37 mouse cellular contexts compared by ENCODE assay signal in genomic region chr1:123985324-123986024, GRCm38 (mm10). TPM values are rescaled to one million over a fixed set of nuclear protein-coding genes. Genes with fewer than 3 reads are reported as not detected.
"Had no signal": no experiment of that assay in that cellular context is flagged by ENCODE, and none has a peak within 500 bp of the region (broad histone marks: within the 10 kb centered on the region; RNA-seq: fewer than 3 reads in every experiment).

No protein-coding gene starts in this region.

- H3K9ac ChIP-seq: heart, embryonic 12.5 days; heart, embryonic 13.5 days; heart, embryonic 15.5 days; hindbrain, embryonic 12.5 days; hindbrain, embryonic 13.5 days; hindbrain, embryonic 14.5 days; hindbrain, embryonic 15.5 days; intestine, embryonic 15.5 days; kidney, embryonic 15.5 days had no signal

- ATAC-seq: hindbrain, embryonic 16.5 days; hindbrain, postnatal 0 days; inflammation-experienced regulatory T-cells, adult 6 months; intestine, embryonic 15.5 days; intestine, embryonic 16.5 days; intestine, postnatal 0 days had no signal

- H3K27ac ChIP-seq: heart, embryonic 13.5 days; heart, embryonic 15.5 days; hindbrain, embryonic 10.5 days; hindbrain, embryonic 12.5 days; hindbrain, embryonic 13.5 days; hindbrain, embryonic 14.5 days; hindbrain, embryonic 15.5 days; hindbrain, postnatal 0 days; intestine, embryonic 15.5 days; kidney, embryonic 15.5 days; kidney, postnatal 0 days; layer of hippocampus, adult 2 months; left cerebral cortex, adult 2 months had no signal

- DNase-seq: heart, postnatal 10 days; heart, postnatal 14 days; heart, postnatal 36 days; heart, postnatal 4 days; kidney, adult 11 months; kidney, adult 18-20 months; kidney, adult 2 months; kidney, adult 8-10 months; kidney, adult 9 months; kidney, postnatal 10 days; kidney, postnatal 14 days; kidney, postnatal 25 days; kidney, postnatal 36 days; kidney, postnatal 4 days; layer of hippocampus, adult 9-11 months; layer of hippocampus, postnatal 36 days had no signal

- H3K9me3 ChIP-seq: heart, embryonic 12.5 days; heart, embryonic 13.5 days; heart, embryonic 15.5 days; hindbrain, embryonic 10.5 days; hindbrain, embryonic 12.5 days; hindbrain, embryonic 13.5 days; hindbrain, embryonic 15.5 days; intestine, embryonic 15.5 days; kidney, embryonic 15.5 days had no signal

- H3K4me2 ChIP-seq: heart, embryonic 12.5 days; heart, embryonic 13.5 days; heart, embryonic 15.5 days; hindbrain, embryonic 12.5 days; hindbrain, embryonic 13.5 days; hindbrain, embryonic 14.5 days; hindbrain, embryonic 15.5 days; intestine, embryonic 15.5 days; kidney, embryonic 15.5 days had no signal

- H3K4me3 ChIP-seq: heart, embryonic 12.5 days; heart, embryonic 13.5 days; heart, embryonic 15.5 days; hindbrain, embryonic 10.5 days; hindbrain, embryonic 12.5 days; hindbrain, embryonic 13.5 days; hindbrain, embryonic 15.5 days; intestine, embryonic 15.5 days; kidney, embryonic 15.5 days; layer of hippocampus, adult 2 months; left cerebral cortex, adult 2 months had no signal

- H3K36me3 ChIP-seq: heart, embryonic 12.5 days; heart, embryonic 13.5 days; heart, embryonic 15.5 days; hindbrain, embryonic 10.5 days; hindbrain, embryonic 12.5 days; hindbrain, embryonic 13.5 days; hindbrain, embryonic 15.5 days; intestine, embryonic 15.5 days; kidney, embryonic 15.5 days had no signal

- H3K27me3 ChIP-seq: heart, embryonic 12.5 days; heart, embryonic 13.5 days; heart, embryonic 15.5 days; hindbrain, embryonic 12.5 days; hindbrain, embryonic 13.5 days; hindbrain, embryonic 15.5 days; intestine, embryonic 15.5 days; kidney, embryonic 15.5 days had no signal

- H3K4me1 ChIP-seq: heart, embryonic 12.5 days; heart, embryonic 13.5 days; heart, embryonic 15.5 days; hindbrain, embryonic 10.5 days; hindbrain, embryonic 12.5 days; hindbrain, embryonic 13.5 days; hindbrain, embryonic 15.5 days; intestine, embryonic 15.5 days; kidney, embryonic 15.5 days had no signal

RNA-seq across cellular contexts. Expression of gene Dpp10, which starts 59.9 kb away (rescaled TPM):
- total RNA-seq: heart, postnatal 25 days; heart, postnatal 36 days; hematopoietic stem cell, adult 5-6 weeks had no signal
- polyA plus RNA-seq: heart, embryonic 12.5 days; heart, postnatal 0 days; inflammation-experienced regulatory T-cells, adult 6 months had no signal
